Mouse (Mus musculus): ENCODE data around the gene Dnah9.

Gene Dnah9

GRCm38 (mm10) chr11:66167801-66168651 lies at the start of gene Dnah9:
Gene Dnah9 (minus strand): TSS chr11:66168551.
- no peak for DNase-seq (ENCODE audit: low read depth, low spot score)

GRCm38 (mm10) chr11:66188627-66189287 lies 20.4 kb upstream of the Dnah9 start:
- no peak for DNase-seq (ENCODE audit: low read depth, low spot score)

GRCm38 (mm10) chr11:66188146-66188545 lies 19.8 kb upstream of the Dnah9 start:
- no peak for DNase-seq (ENCODE audit: low read depth, low spot score)

GRCm38 (mm10) chr11:66177781-66178180 lies 9.4 kb upstream of the Dnah9 start:
- DNase-seq (ENCODE audit: low read depth, low spot score) = no peak

- DNase-seq (ENCODE audit: low read depth, low spot score) = no peak
Observed at GRCm38 (mm10) chr11:66164022-66164421, 4.3 kb downstream of the Dnah9 start.

GRCm38 (mm10) chr11:66140631-66141252 lies 27.6 kb downstream of the Dnah9 start:
- no peak for DNase-seq (ENCODE audit: low read depth, low spot score)

- DNase-seq (ENCODE audit: low read depth, low spot score) = no peak
Observed at GRCm38 (mm10) chr11:66134826-66135225, 33.5 kb downstream of the Dnah9 start.

- no peak for DNase-seq (ENCODE audit: low read depth, low spot score)
Observed at GRCm38 (mm10) chr11:66126150-66126549, 42.2 kb downstream of the Dnah9 start.

- DNase-seq (ENCODE audit: low read depth, low spot score) = no peak
Observed at GRCm38 (mm10) chr11:66124496-66124895, 43.9 kb downstream of the Dnah9 start.

- peak; percentile 25 for DNase-seq (ENCODE audit: low read depth, low spot score)
Observed at GRCm38 (mm10) chr11:66122017-66122416, 46.3 kb downstream of the Dnah9 start.

- DNase-seq (ENCODE audit: low read depth, low spot score) = no peak
Observed at GRCm38 (mm10) chr11:66083663-66084254, 84.6 kb downstream of the Dnah9 start.

- no peak for DNase-seq (ENCODE audit: low read depth, low spot score)
Observed at GRCm38 (mm10) chr11:66072921-66073320, 95.4 kb downstream of the Dnah9 start.

GRCm38 (mm10) chr11:66058956-66059355 lies 109.4 kb downstream of the Dnah9 start:
- no peak for DNase-seq (ENCODE audit: low read depth, low spot score)

- no peak for DNase-seq (ENCODE audit: low read depth, low spot score)
Observed at GRCm38 (mm10) chr11:66051294-66051693, 117.1 kb downstream of the Dnah9 start.

- DNase-seq (ENCODE audit: low read depth, low spot score) = no peak
Observed at GRCm38 (mm10) chr11:66049146-66049545, 119.2 kb downstream of the Dnah9 start.

- no peak for DNase-seq (ENCODE audit: low read depth, low spot score)
Observed at GRCm38 (mm10) chr11:66046594-66047193, 121.7 kb downstream of the Dnah9 start.

GRCm38 (mm10) chr11:66043635-66044034 lies 124.7 kb downstream of the Dnah9 start:
- DNase-seq (ENCODE audit: low read depth, low spot score) = no peak

- DNase-seq (ENCODE audit: low read depth, low spot score) = no peak
Observed at GRCm38 (mm10) chr11:66042531-66042930, 125.8 kb downstream of the Dnah9 start.

- DNase-seq (ENCODE audit: low read depth, low spot score) = no peak
Observed at GRCm38 (mm10) chr11:66025728-66026127, 142.6 kb downstream of the Dnah9 start.

- peak; percentile 36 for DNase-seq (ENCODE audit: low read depth, low spot score)
Observed at GRCm38 (mm10) chr11:65975871-65976270, 192.5 kb downstream of the Dnah9 start.

- no peak for DNase-seq (ENCODE audit: low read depth, low spot score)
Observed at GRCm38 (mm10) chr11:65930796-65931195, 237.6 kb downstream of the Dnah9 start.

- no peak for DNase-seq (ENCODE audit: low read depth, low spot score)
Observed at GRCm38 (mm10) chr11:65930359-65930758, 238.0 kb downstream of the Dnah9 start.
